Mouse (Mus musculus) CH12.LX (cell line): ENCODE data around the gene Ssbp3. TPM values are rescaled to one million over a fixed set of nuclear protein-coding genes. Genes with fewer than 3 reads are reported as not detected.

Source experiments
- DNase-seq: peaks from one replicate; pipeline ENCODE4 v3.0.0-alpha.2; 2013; ENCODE audit errors: extremely low read depth
- H3K27ac ChIP-seq: 2 replicates; pipeline ENCODE4 v1.5.1; 2012; ENCODE audit warnings: low read depth, mild to moderate bottlenecking, control low read depth, moderate library complexity; ENCODE audit not compliant: insufficient read depth
- H3K27me3 ChIP-seq: replicated peaks from 2 replicates; pipeline ENCODE3; 2012; ENCODE audit warnings: inconsistent platforms
- H3K36me3 ChIP-seq, 2 experiments: replicated peaks in 1 of 2; 2 replicates each; pipeline versions ENCODE3 to v1.6.1; 2012; ENCODE audit warnings: inconsistent platforms in 1 of 2, low read length in 1 of 2, mild to moderate bottlenecking in 1 of 2, mixed read lengths in 1 of 2, moderate library complexity in 1 of 2; ENCODE audit not compliant: control insufficient read depth in 1 of 2, insufficient read depth in 1 of 2
- H3K4me1 ChIP-seq, 2 experiments: 2 replicates each; pipeline ENCODE4 v1.6.1; 2012; ENCODE audit warnings: inconsistent platforms in 1 of 2, moderate library complexity in 1 of 2; ENCODE audit not compliant: insufficient read depth in 2 of 2, control insufficient read depth in 1 of 2
- H3K4me2 ChIP-seq: 2 replicates; pipeline ENCODE4 v1.6.1; 2012; ENCODE audit warnings: low read depth, mild to moderate bottlenecking, control low read depth; ENCODE audit not compliant: poor library complexity, insufficient read depth, severe bottlenecking
- H3K4me3 ChIP-seq, 3 experiments: fragments of 150-350 bp in 1 of 3; sonication (generic) in 1 of 3; replicated peaks in 1 of 3; 2 replicates each; pipeline versions ENCODE3 to v1.5.1; 2011 to 2012; ENCODE audit warnings: low read depth in 2 of 3, low read length in 2 of 3, mild to moderate bottlenecking in 2 of 3, moderate library complexity in 2 of 3, control low read depth in 1 of 3, improper control_type of control experiment in 1 of 3, inconsistent platforms in 1 of 3, mixed read lengths in 1 of 3; ENCODE audit not compliant: poor library complexity in 1 of 3
- H3K79me2 ChIP-seq: replicated peaks from 2 replicates; pipeline ENCODE4 v1.6.1; 2012; ENCODE audit warnings: mild to moderate bottlenecking, moderate library complexity; ENCODE audit not compliant: control insufficient read depth, poor library complexity, insufficient read depth, severe bottlenecking; ENCODE audit errors: extremely low read depth
- H3K9ac ChIP-seq: 2 replicates; pipeline ENCODE4 v1.6.1; 2012; ENCODE audit warnings: low read depth, mild to moderate bottlenecking, control low read depth, moderate library complexity; ENCODE audit not compliant: insufficient read depth
- H3K9me3 ChIP-seq: replicated peaks from 2 replicates; pipeline ENCODE3; 2012; ENCODE audit warnings: low read length, inconsistent platforms, mixed read lengths
- BHLHE40 ChIP-seq: IDR thresholded peaks from 2 replicates; pipeline ENCODE4 v1.6.1; 2011; ENCODE audit warnings: mild to moderate bottlenecking, low read depth, low read length, improper control_type of control experiment
- CHD1 ChIP-seq: IDR thresholded peaks from 2 replicates; pipeline ENCODE4 v1.6.1; 2012; ENCODE audit warnings: low read depth, low read length, improper control_type of control experiment, inconsistent platforms
- CHD2 ChIP-seq: IDR thresholded peaks from 2 replicates; pipeline ENCODE4 v1.6.1; 2011; ENCODE audit warnings: low read length, improper control_type of control experiment
- CTCF ChIP-seq, 2 experiments: IDR thresholded peaks in 1 of 2; conservative IDR thresholded peaks in 1 of 2; 2 replicates each; pipeline ENCODE4 v1.5.1; 2011 to 2012; ENCODE audit warnings: low read depth in 2 of 2, low read length in 2 of 2, improper control_type of control experiment in 1 of 2, inconsistent platforms in 1 of 2, mild to moderate bottlenecking in 1 of 2, moderate library complexity in 1 of 2
- E2F4 ChIP-seq: IDR thresholded peaks from 2 replicates; pipeline ENCODE4 v1.6.1; 2011; ENCODE audit warnings: low read depth, low read length, improper control_type of control experiment; ENCODE audit not compliant: insufficient replicate concordance
- EP300 ChIP-seq: IDR thresholded peaks from 2 replicates; pipeline ENCODE4 v1.6.1; 2011; ENCODE audit warnings: low read length, improper control_type of control experiment
- GABPA ChIP-seq: IDR thresholded peaks from 2 replicates; pipeline ENCODE4 v1.6.1; 2012; ENCODE audit warnings: low read depth, low read length, improper control_type of control experiment, inconsistent platforms; ENCODE audit not compliant: insufficient replicate concordance
- HCFC1 ChIP-seq: IDR thresholded peaks from 2 replicates; pipeline ENCODE4 v1.6.1; 2012; ENCODE audit warnings: low read depth, mild to moderate bottlenecking, inconsistent platforms, low read length, improper control_type of control experiment
- IRF4 ChIP-seq: IDR thresholded peaks from 2 replicates; pipeline ENCODE4 v1.6.1; 2014; ENCODE audit warnings: low read depth, mild to moderate bottlenecking, inconsistent platforms, low read length, improper control_type of control experiment
- JUN ChIP-seq: IDR thresholded peaks from 2 replicates; pipeline ENCODE4 v1.6.1; 2011; ENCODE audit warnings: low read depth, mild to moderate bottlenecking, low read length, improper control_type of control experiment, moderate library complexity; ENCODE audit not compliant: insufficient read depth
- JUND ChIP-seq: conservative IDR thresholded peaks from 2 replicates; pipeline ENCODE4 v1.6.1; 2011; ENCODE audit warnings: low read depth, low read length, improper control_type of control experiment
- KAT2A ChIP-seq: IDR thresholded peaks from 2 replicates; pipeline ENCODE4 v1.6.1; 2012; ENCODE audit warnings: low read length, improper control_type of control experiment, inconsistent platforms; ENCODE audit not compliant: insufficient replicate concordance
- MAFK ChIP-seq: IDR thresholded peaks from 2 replicates; pipeline ENCODE4 v1.6.1; 2011; ENCODE audit warnings: low read length, improper control_type of control experiment; ENCODE audit not compliant: insufficient replicate concordance
- MAX ChIP-seq: IDR thresholded peaks from 2 replicates; pipeline ENCODE4 v1.6.1; 2011; ENCODE audit warnings: low read length, improper control_type of control experiment
- MAZ ChIP-seq: IDR thresholded peaks from 2 replicates; pipeline ENCODE4 v1.6.1; 2012; ENCODE audit warnings: low read depth, mild to moderate bottlenecking, inconsistent platforms, low read length, improper control_type of control experiment, moderate library complexity
- MEF2A ChIP-seq: IDR thresholded peaks from 2 replicates; pipeline ENCODE4 v1.6.1; 2014; ENCODE audit warnings: low read depth, mild to moderate bottlenecking, inconsistent platforms, low read length, improper control_type of control experiment, borderline replicate concordance
- MXI1 ChIP-seq: IDR thresholded peaks from 2 replicates; pipeline ENCODE4 v1.6.1; 2011; ENCODE audit warnings: mild to moderate bottlenecking, low read depth, low read length, improper control_type of control experiment
- MYC ChIP-seq: IDR thresholded peaks from 2 replicates; pipeline ENCODE4 v1.6.1; 2011; ENCODE audit warnings: low read depth, mild to moderate bottlenecking, improper control_type of control experiment, low read length
- NRF1 ChIP-seq: IDR thresholded peaks from 2 replicates; pipeline ENCODE4 v1.6.1; 2014; ENCODE audit warnings: low read depth, mild to moderate bottlenecking, inconsistent platforms, low read length, improper control_type of control experiment, moderate library complexity
- PAX5 ChIP-seq: IDR thresholded peaks from 2 replicates; pipeline ENCODE4 v1.6.1; 2012; ENCODE audit warnings: low read length, inconsistent platforms, mixed read lengths
- POLR2A ChIP-seq: IDR thresholded peaks from 2 replicates; pipeline ENCODE4 v1.6.1; 2011; ENCODE audit warnings: low read depth, mild to moderate bottlenecking, improper control_type of control experiment, low read length
- POLR2AphosphoS2 ChIP-seq: IDR thresholded peaks from 2 replicates; pipeline ENCODE4 v1.6.1; 2011; ENCODE audit warnings: low read depth, low read length, improper control_type of control experiment
- RCOR1 ChIP-seq: conservative IDR thresholded peaks from 2 replicates; pipeline ENCODE4 v1.6.1; 2012; ENCODE audit warnings: low read depth, mild to moderate bottlenecking, inconsistent platforms, low read length, improper control_type of control experiment
- SIN3A ChIP-seq: IDR thresholded peaks from 2 replicates; pipeline ENCODE4 v1.6.1; 2012; ENCODE audit warnings: low read length, improper control_type of control experiment, inconsistent platforms
- TBP ChIP-seq: conservative IDR thresholded peaks from 2 replicates; pipeline ENCODE4 v1.6.1; 2011; ENCODE audit warnings: low read depth, low read length, improper control_type of control experiment
- TCF12 ChIP-seq: IDR thresholded peaks from 2 replicates; pipeline ENCODE4 v1.6.1; 2014; ENCODE audit warnings: low read depth, mild to moderate bottlenecking, inconsistent platforms, low read length, improper control_type of control experiment
- USF1 ChIP-seq: IDR thresholded peaks from 2 replicates; pipeline ENCODE4 v1.6.1; 2014; ENCODE audit warnings: low read depth, mild to moderate bottlenecking, inconsistent platforms, low read length, improper control_type of control experiment
- USF2 ChIP-seq: conservative IDR thresholded peaks from 2 replicates; pipeline ENCODE4 v1.6.1; 2011; ENCODE audit warnings: low read depth, low read length, improper control_type of control experiment
- ZC3H11A ChIP-seq: IDR thresholded peaks from 2 replicates; pipeline ENCODE4 v1.6.1; 2012; ENCODE audit warnings: low read depth, mild to moderate bottlenecking, inconsistent platforms, low read length, improper control_type of control experiment
- ZMIZ1 ChIP-seq: IDR thresholded peaks from 2 replicates; pipeline ENCODE4 v1.6.1; 2012; ENCODE audit warnings: low read depth, mild to moderate bottlenecking, inconsistent platforms, low read length, improper control_type of control experiment
- ZNF384 ChIP-seq: IDR thresholded peaks from 2 replicates; pipeline ENCODE4 v1.6.1; 2012; ENCODE audit warnings: low read depth, low read length, improper control_type of control experiment, inconsistent platforms
- dilution Hi-C: fragments of 300-500 bp; cut with MboI; formaldehyde crosslinking; loops from 2 replicates; pipeline ENCODE4 v1.14.3; 2020; ENCODE audit warnings: low sequenced_read_pairs; ENCODE audit not compliant: extremely low pct_unique_long_range_greater_than_20kb, extremely low pct_ligation_motif_present
- in situ Hi-C: fragments of 300-500 bp; cut with MboI; formaldehyde crosslinking; loops from 3 replicates; pipeline ENCODE4 v1.14.3; 2019; ENCODE audit warnings: low sequenced_read_pairs, low pct_ligation_motif_present, low pct_unique_long_range_greater_than_20kb, mixed read lengths
- polyA plus RNA-seq: library from polyadenylated mRNA; unstranded; fragments of >175 nt; gene quantifications from 2 replicates; pipeline ENCODE4 v1.2.1, GENCODE M21; 2012; ENCODE audit warnings: low read depth; ENCODE audit not compliant: insufficient read length
- total RNA-seq, 2 experiments: library from RNA; depleted of rRNA; stranded (reverse); fragments of 300-350 nt in 1 of 2; fragments of >200 nt in 1 of 2; gene quantifications; 2 replicates each; pipeline ENCODE4 v1.2.3; 2012 to 2014

The Ssbp3 gene
- total and polyA plus RNA-seq, 3 experiments = 32.4 to 129 (median 76.5) TPM

DNA sequence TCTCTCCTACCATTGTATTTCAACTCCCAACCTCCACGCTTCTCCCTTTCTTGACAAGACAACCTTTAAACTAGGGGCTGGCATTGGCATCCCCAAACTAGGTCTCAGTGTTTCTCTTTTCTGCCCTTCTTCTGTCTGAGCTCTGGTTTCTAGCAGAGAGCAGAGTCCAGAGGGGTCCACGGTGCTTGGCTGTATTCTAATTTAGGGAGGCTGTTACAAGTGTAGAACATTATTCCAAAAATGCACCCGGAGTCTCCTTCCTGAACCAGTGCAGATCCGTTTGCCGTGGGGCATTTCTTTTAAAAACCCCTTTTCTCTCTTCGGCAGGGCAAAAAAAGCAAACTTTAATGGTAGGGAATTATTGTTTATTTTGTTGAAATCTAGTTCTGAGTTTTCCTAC is 704 bp upstream of the Ssbp3 start:
- H3K9ac ChIP-seq = 0 out of 2 replicates have a peak overlapping the region, but pooled peaks have one; percentile 53
- no peak for DNase-seq
- H3K27ac ChIP-seq = no peak overlapping the region
- peaks cover 21 to 63% of the 10 kb centered on the region in 2 experiments for H3K4me1 ChIP-seq
- peak overlapping the region; percentile 86 for H3K4me2 ChIP-seq
- TF ChIP-seq CHD2 (no peak), CTCF (conservative IDR thresholded peaks at IDR 0.05 in 1 of 2, IDR thresholded peaks at IDR 0.05 in 1 of 2; ENCODE audit: low read depth in 2 of 2, low read length in 2 of 2) (no peak), MEF2A (no peak), KAT2A (no peak), MAX (no peak), HCFC1 (no peak), TCF12 (no peak), RCOR1 (no peak), USF1 (no peak), JUND (no peak), MAZ (no peak), E2F4 (no peak), EP300 (no peak), USF2 (no peak), POLR2A (no peak), IRF4 (no peak), BHLHE40 (no peak), JUN (no peak), POLR2AphosphoS2 (no peak), TBP (no peak)
- TF ChIP-seq, all 38 proteins: peak for 0
- Histone ChIP-seq H3K79me2 (peaks cover 22% of the 10 kb centered on the region), H3K4me3 (peak overlapping the region in 2 of 3 experiments; percentile 10 to 97), H3K36me3 (peaks cover 6 to 19% of the 10 kb centered on the region in 2 experiments), H3K27me3 (no peaks in the 10 kb centered on the region), H3K9me3 (no peaks in the 10 kb centered on the region)
- dilution Hi-C loops (no loop called here), in situ Hi-C loops (loop anchor here (5.0 kb wide), 1 partner anchor 67 kb away; no protein-coding TSS in a partner anchor)

- 0 out of 2 replicates have a peak overlapping the region, but pooled peaks have one; percentile 92 for H3K4me2 ChIP-seq
- no peak for TF ChIP-seq GABPA
- no peak for TF ChIP-seq PAX5
- no peak for TF ChIP-seq MAX
- TF ChIP-seq CHD2 = no peak
- peak; percentile 27; the same call in 1 of the 2 replicates for TF ChIP-seq MEF2A
- TF ChIP-seq SIN3A = no peak
- TF ChIP-seq NRF1 = peak; percentile 54
- TF ChIP-seq ZNF384 = no peak
- TF ChIP-seq CTCF (conservative IDR thresholded peaks at IDR 0.05 in 1 of 2, IDR thresholded peaks at IDR 0.05 in 1 of 2; ENCODE audit: low read depth in 2 of 2, low read length in 2 of 2) = no peak
- TF ChIP-seq ZMIZ1 = peak; percentile 24; the same call in 1 of the 2 replicates
- TF ChIP-seq MYC = no peak
- no peak for TF ChIP-seq MAZ
- TF ChIP-seq JUN = no peak
- TF ChIP-seq POLR2A = peak; percentile 70
- TF ChIP-seq CHD1 = no peak
- TF ChIP-seq IRF4 = no peak
- no peak for TF ChIP-seq POLR2AphosphoS2
- 0 out of 2 replicates have a peak, but pooled peaks have one; percentile 44 for TF ChIP-seq MXI1
- no peak for TF ChIP-seq USF1
- TF ChIP-seq TCF12 = peak; percentile 87
- no peak for TF ChIP-seq ZC3H11A
- no peak for TF ChIP-seq EP300
- no peak for TF ChIP-seq MAFK
Observed at GRCm38 (mm10) chr4:106911246-106911801, 823 bp downstream of the Ssbp3 start.

More at GRCm38 (mm10) chr4:106911246-106911801, 823 bp downstream of the Ssbp3 start:
- Histone ChIP-seq H3K4me1 (peaks cover 26 to 70% of the 10 kb centered on the region in 2 experiments), H3K9ac (peak overlapping the region; percentile 96), H3K36me3 (peaks cover 21 to 35% of the 10 kb centered on the region in 2 experiments), H3K4me3 (peak overlapping the region; percentile 81 to 97 (median 93)), H3K27ac (peak overlapping the region; percentile 63), H3K9me3 (no peaks in the 10 kb centered on the region), H3K79me2 (peaks cover 22% of the 10 kb centered on the region), H3K27me3 (no peaks in the 10 kb centered on the region)
- in situ Hi-C loops (no loop called here), dilution Hi-C loops (no loop called here)
- DNase-seq = peak; percentile 62
